30 mouse cellular contexts compared by ENCODE assay signal in the genomic region with DNA sequence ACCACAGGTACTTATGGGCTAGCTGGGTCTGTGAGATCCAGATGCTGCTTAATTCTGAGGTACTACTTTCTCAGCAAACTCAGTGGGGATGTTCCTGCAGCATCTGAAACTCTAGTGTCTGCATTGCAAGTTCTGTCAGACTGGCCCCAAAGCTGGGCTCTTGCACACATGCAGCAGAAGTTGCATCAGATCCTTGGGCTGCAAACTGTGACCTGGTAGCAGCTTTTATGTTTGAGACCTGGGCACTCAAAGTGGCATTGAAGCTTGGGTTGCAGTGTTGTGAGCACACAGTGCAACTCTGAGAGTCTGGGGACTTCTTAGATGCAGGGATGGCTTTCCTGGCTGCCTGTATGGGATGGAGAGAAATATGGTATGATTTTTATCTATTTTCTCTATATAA. TPM values are rescaled to one million over a fixed set of nuclear protein-coding genes. Genes with fewer than 3 reads are reported as not detected.
DNase-seq lines count a peak whose midpoint lies in the region; ATAC-seq and TF ChIP-seq lines count a peak whose summit lies in the region.
"Had no signal": no experiment of that assay in that cellular context is flagged by ENCODE, and none has a peak within 500 bp of the region (broad histone marks: within the 10 kb centered on the region; RNA-seq: fewer than 3 reads in every experiment).

No protein-coding gene starts in this region.

- no peak overlapping the region for H3K9ac ChIP-seq in heart, embryonic 11.5 days (ENCODE audit: low read depth, low read length)
- no peak overlapping the region for H3K9ac ChIP-seq in MEL (ENCODE audit: control insufficient read depth, low read depth, low read length, poor library complexity, severe bottlenecking)
- H3K9ac ChIP-seq: embryonic facial prominence, embryonic 13.5 days; embryonic facial prominence, embryonic 15.5 days; forebrain, embryonic 12.5 days had no signal

- TF ChIP-seq POLR2A in MEL (IDR thresholded peaks at IDR 0.05; ENCODE audit: control insufficient read depth in 1 of 2, insufficient read depth in 1 of 2, low read depth in 1 of 2, low read length in 2 of 2, poor library complexity in 1 of 2) (no peak), myocyte (IDR thresholded peaks at IDR 0.05; ENCODE audit: insufficient read length, low read depth) (no peak)

- H3K27me3 ChIP-seq in heart, embryonic 11.5 days (ENCODE audit: control insufficient read depth, insufficient read depth, low read length), result no peaks in the 10 kb centered on the region
- H3K27me3 ChIP-seq in MEL (ENCODE audit: control insufficient read depth in 1 of 2, insufficient read depth in 2 of 2, low read length in 2 of 2) (no peaks in the 10 kb centered on the region), myocyte (ENCODE audit: control insufficient read depth, insufficient read depth, insufficient read length) (no peaks in the 10 kb centered on the region)
- H3K27me3 ChIP-seq: embryonic facial prominence, embryonic 13.5 days; embryonic facial prominence, embryonic 15.5 days; forebrain, embryonic 12.5 days; Patski had no signal

- intact Hi-C loops in left cerebral cortex, postnatal 14 days (cut with DNase I), result no loop called here

- ATAC-seq in heart, embryonic 11.5 days (replicated peaks; ENCODE audit: insufficient number of reproducible peaks, low FRiP score, low TSS enrichment), result no peak
- ATAC-seq: activated CD4-positive, CD25-positive, alpha-beta regulatory T cell, adult 4 months; forebrain, embryonic 14.5 days; forebrain, embryonic 16.5 days; Patski had no signal

- no peak for TF ChIP-seq EP300 in MEL (IDR thresholded peaks at IDR 0.05; ENCODE audit: low read depth in 1 of 2, low read length in 2 of 2)

- H3K4me3 ChIP-seq in heart, embryonic 11.5 days (ENCODE audit: low read depth, low read length), result no peak overlapping the region
- H3K4me3 ChIP-seq in MEL (ENCODE audit: control insufficient read depth in 1 of 2, insufficient read depth in 1 of 2, low read depth in 2 of 2, low read length in 2 of 2) (no peak overlapping the region), myocyte (no peak overlapping the region)
- H3K4me3 ChIP-seq: embryonic facial prominence, embryonic 13.5 days; embryonic facial prominence, embryonic 15.5 days; erythroblast, embryonic 14.5 days; forebrain, embryonic 10.5 days; forebrain, embryonic 12.5 days had no signal

- no peaks in the 10 kb centered on the region for H3K36me3 ChIP-seq in heart, embryonic 11.5 days (ENCODE audit: control insufficient read depth, insufficient read depth, low read length)
- H3K36me3 ChIP-seq in MEL (ENCODE audit: control insufficient read depth in 1 of 2, insufficient read depth in 2 of 2, low read length in 2 of 2), result no peaks in the 10 kb centered on the region
- no peaks in the 10 kb centered on the region for H3K36me3 ChIP-seq in myocyte (ENCODE audit: control insufficient read depth, insufficient read depth)
- H3K36me3 ChIP-seq: embryonic facial prominence, embryonic 13.5 days; embryonic facial prominence, embryonic 15.5 days; forebrain, embryonic 10.5 days; forebrain, embryonic 12.5 days; G1E had no signal

- no peaks in the 10 kb centered on the region for H3K4me1 ChIP-seq in heart, embryonic 11.5 days (ENCODE audit: control insufficient read depth, insufficient read depth, low read length)
- no peaks in the 10 kb centered on the region for H3K4me1 ChIP-seq in MEL (ENCODE audit: control insufficient read depth in 1 of 2, insufficient read depth in 2 of 2, low read length in 2 of 2)
- H3K4me1 ChIP-seq: embryonic facial prominence, embryonic 13.5 days; embryonic facial prominence, embryonic 15.5 days; forebrain, embryonic 10.5 days; forebrain, embryonic 12.5 days had no signal

- H3K4me2 ChIP-seq in heart, embryonic 11.5 days, result no peak overlapping the region
- no peak overlapping the region for H3K4me2 ChIP-seq in myocyte (ENCODE audit: low read depth)
- H3K4me2 ChIP-seq: embryonic facial prominence, embryonic 13.5 days; embryonic facial prominence, embryonic 15.5 days; forebrain, embryonic 12.5 days had no signal

- no peak for TF ChIP-seq RAD21 in MEL (IDR thresholded peaks at IDR 0.05; ENCODE audit: low read depth, low read length)

- TF ChIP-seq CTCF in MEL (IDR thresholded peaks at IDR 0.05 in 2 of 3, conservative IDR thresholded peaks at IDR 0.05 in 1 of 3; ENCODE audit: control insufficient read depth in 1 of 3, insufficient read depth in 1 of 3, low read depth in 2 of 3, low read length in 3 of 3, poor library complexity in 1 of 3, severe bottlenecking in 1 of 3), result no peak

- peak; percentile 70 for DNase-seq in heart, adult 11 months
- peak; percentile 5 for DNase-seq in MEL (ENCODE audit: low read depth, low spot score)
- no peak for DNase-seq in left cerebral cortex, postnatal 14 days (ENCODE audit: low spot score in 2 of 2)
- DNase-seq in gastrocnemius, adult 18-20 months (ENCODE audit: low spot score), result no peak
- DNase-seq: adrenal gland, adult 8-10 months; adrenal gland, postnatal 14 days; adrenal gland, postnatal 36 days; cerebellum, adult 11-12 months; cerebellum, adult 2 months; cerebellum, adult 9-10 months; cerebellum, postnatal 10 days; cerebellum, postnatal 25 days; embryo, embryonic 11 days had no signal

- no peak overlapping the region for H3K27ac ChIP-seq in heart, embryonic 11.5 days (ENCODE audit: low read depth, low read length)
- no peak overlapping the region for H3K27ac ChIP-seq in MEL (ENCODE audit: control insufficient read depth, low read depth, low read length)
- H3K27ac ChIP-seq: embryonic facial prominence, embryonic 13.5 days; embryonic facial prominence, embryonic 15.5 days; forebrain, embryonic 10.5 days; forebrain, embryonic 12.5 days had no signal

- H3K9me3 ChIP-seq in heart, embryonic 11.5 days (replicated peaks; ENCODE audit: control insufficient read depth, low read length), result no peaks in the 10 kb centered on the region
- H3K9me3 ChIP-seq in MEL (replicated peaks; ENCODE audit: insufficient read depth, low read length), result no peaks in the 10 kb centered on the region
- H3K9me3 ChIP-seq: embryonic facial prominence, embryonic 13.5 days; embryonic facial prominence, embryonic 15.5 days; forebrain, embryonic 10.5 days; forebrain, embryonic 12.5 days; G1E had no signal

- no peak overlapping the region for H3ac ChIP-seq in myocyte (ENCODE audit: control insufficient read depth, insufficient read length)

- H3K79me2 ChIP-seq in MEL (ENCODE audit: control insufficient read depth, insufficient read depth, low read length, poor library complexity) (no peaks in the 10 kb centered on the region), myocyte (ENCODE audit: control insufficient read depth, insufficient read depth) (no peaks in the 10 kb centered on the region)

TF ChIP-seq in MEL, 35 proteins besides CTCF, POLR2A, EP300 and RAD21:
- TF ChIP-seq GABPA (IDR thresholded peaks at IDR 0.05; ENCODE audit: low read depth, low read length) (no peak), MAX (IDR thresholded peaks at IDR 0.05; ENCODE audit: low read length) (no peak), ETS1 (IDR thresholded peaks at IDR 0.05; ENCODE audit: low read depth, low read length) (no peak), MXI1 (IDR thresholded peaks at IDR 0.05; ENCODE audit: low read depth, low read length) (no peak), CHD1 (IDR thresholded peaks at IDR 0.05; ENCODE audit: low read depth, low read length) (no peak), ZMIZ1 (IDR thresholded peaks at IDR 0.05; ENCODE audit: low read depth, low read length) (no peak), MYB (IDR thresholded peaks at IDR 0.05; ENCODE audit: low read depth, low read length) (no peak), ZKSCAN1 (IDR thresholded peaks at IDR 0.05; ENCODE audit: low read depth, low read length) (no peak), NRF1 (IDR thresholded peaks at IDR 0.05; ENCODE audit: insufficient read depth, low read depth, low read length, poor library complexity, severe bottlenecking) (no peak), JUND (IDR thresholded peaks at IDR 0.05; ENCODE audit: low read depth, low read length) (no peak), MAFK (IDR thresholded peaks at IDR 0.05; ENCODE audit: borderline replicate concordance, low read depth, low read length) (no peak), E2F4 (IDR thresholded peaks at IDR 0.05; ENCODE audit: borderline replicate concordance, low read depth, low read length) (no peak), USF2 (IDR thresholded peaks at IDR 0.05; ENCODE audit: borderline replicate concordance in 1 of 2, insufficient read depth in 1 of 2, low read depth in 1 of 2, low read length in 2 of 2) (no peak), POLR2AphosphoS5 (IDR thresholded peaks at IDR 0.05; ENCODE audit: borderline replicate concordance, low read depth, low read length) (no peak)

TF ChIP-seq in myocyte, 11 proteins besides CTCF, POLR2A, EP300 and RAD21:
- TF ChIP-seq CEBPB (IDR thresholded peaks at IDR 0.05; ENCODE audit: insufficient read depth, poor library complexity, severe bottlenecking) (peak; percentile 87; the same call in 1 of the 2 replicates), TCF3 (IDR thresholded peaks at IDR 0.05; ENCODE audit: insufficient read length, low read depth) (no peak)

RNA-seq across cellular contexts. Expression of a gene that starts 2.0 kb away (rescaled TPM):
- polyA plus RNA-seq in heart, embryonic 11.5 days (2014; fragmentation: Nextera tagmentation; extraction: Ambion mirVana), result not detected in 2 replicates
- total RNA-seq in MEL (2012; rRNA removed), result not detected in 2 replicates
- not detected for polyA plus RNA-seq in MEL (2012; ENCODE audit: insufficient read depth in 1 of 2, insufficient read length in 2 of 2, low read depth in 1 of 2, low replicate concordance in 2 of 2, missing spikeins in 1 of 2)
- not detected for polyA plus RNA-seq in myocyte (2012; fragmentation: generic; extraction: Trizol)
- not detected for total RNA-seq in left cerebral cortex, postnatal 14 days (2021)
- total RNA-seq in gastrocnemius, adult 18-20 months (2021), result not detected
- total RNA-seq: adrenal gland, adult 18-20 months; adrenal gland, adult 8-10 months; adrenal gland, postnatal 14 days; adrenal gland, postnatal 36 days; G1E had no signal
- polyA plus RNA-seq: activated CD4-positive, CD25-positive, alpha-beta regulatory T cell, adult 4 months; C2C12; cerebellum, adult 2 months; cortical plate, adult 2 months; embryonic facial prominence, embryonic 11.5 days; embryonic facial prominence, embryonic 13.5 days; embryonic facial prominence, embryonic 15.5 days; erythroblast, embryonic 14.5 days; forebrain, embryonic 10.5 days; forebrain, embryonic 12.5 days; forebrain, embryonic 14.5 days; forebrain, embryonic 16.5 days; frontal cortex, adult 2 months; G1E; Patski had no signal

Comparison
In these comparisons a context has a peak if more than half of its experiments do, and no peak if none do; other contexts are left out.
1. DNase-seq: peak in heart, adult 11 months (single experiment) and MEL (single experiment); none in left cerebral cortex, postnatal 14 days (0 of 2) and gastrocnemius, adult 18-20 months (single experiment).